Mouse (Mus musculus) layer of hippocampus, adult 11-12 months (tissue): Measurements from ENCODE around the gene Mak.
A peak's percentile ranks its signal among the peaks of the same experiment; 100 is the strongest.

ENCODE experiments used
- DNase-seq: peaks from one replicate; pipeline ENCODE4 v3.0.0; 2022; ENCODE audit warnings: low spot score

The Mak gene

DNA sequence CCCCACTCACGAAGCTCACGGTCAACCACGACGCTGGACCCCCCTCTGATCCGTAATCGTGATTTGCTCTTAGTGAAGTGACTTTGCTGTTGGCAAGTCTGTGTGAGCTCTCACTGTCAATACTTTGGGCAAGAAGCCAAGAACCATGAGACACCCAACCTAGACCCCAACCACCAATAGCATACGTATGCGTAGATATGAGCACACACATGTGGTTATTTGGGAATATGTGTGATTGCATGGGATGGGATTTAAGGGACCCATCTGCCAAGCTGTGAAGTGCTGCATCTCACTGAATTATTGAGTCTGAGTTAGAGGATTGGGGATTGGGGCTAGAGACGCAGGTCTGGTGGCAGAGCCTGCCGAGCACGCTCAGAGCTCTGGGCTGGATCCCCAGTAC lies 7.9 kb downstream of the Mak start:
- no peak for DNase-seq

DNA sequence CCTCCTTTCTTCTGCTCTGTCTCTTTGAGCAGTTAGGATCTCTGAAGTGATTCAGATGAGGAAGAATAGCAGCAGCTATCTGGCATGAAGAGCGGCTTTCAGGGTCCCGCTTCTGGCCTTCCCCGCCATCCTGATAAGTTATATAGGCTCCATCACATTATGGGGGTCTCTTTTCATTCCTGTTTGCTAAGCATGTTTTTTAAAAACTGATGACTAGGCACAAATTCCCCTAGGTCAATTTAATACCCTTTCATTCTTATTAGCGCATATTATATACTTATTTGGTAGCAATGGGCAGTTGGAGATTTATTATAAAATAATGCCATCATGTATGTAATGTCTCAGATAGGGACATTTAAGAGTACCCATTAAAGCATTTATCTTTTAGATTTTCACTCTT lies 11.9 kb downstream of the Mak start:
- DNase-seq = no peak

DNA sequence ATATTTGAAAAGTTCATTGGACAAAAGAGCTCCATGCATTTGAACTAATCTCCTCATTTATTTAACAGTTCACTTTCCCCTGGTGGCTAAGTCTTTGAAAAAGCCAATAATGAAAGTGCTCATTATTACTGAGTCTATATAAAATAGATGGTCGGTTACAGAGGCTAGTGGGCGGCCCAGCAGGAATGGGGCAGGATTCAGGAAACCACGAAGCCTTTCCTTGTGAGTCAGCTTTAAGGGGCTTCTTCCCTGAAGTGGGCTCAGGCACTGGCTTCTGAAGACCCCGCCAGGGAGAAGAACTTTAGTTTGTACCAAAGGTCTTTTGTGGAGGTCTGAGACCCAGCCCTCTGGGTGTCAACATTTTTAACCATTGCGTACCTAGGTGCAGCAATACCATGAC lies 27.5 kb downstream of the Mak start:
- no peak for DNase-seq

DNA sequence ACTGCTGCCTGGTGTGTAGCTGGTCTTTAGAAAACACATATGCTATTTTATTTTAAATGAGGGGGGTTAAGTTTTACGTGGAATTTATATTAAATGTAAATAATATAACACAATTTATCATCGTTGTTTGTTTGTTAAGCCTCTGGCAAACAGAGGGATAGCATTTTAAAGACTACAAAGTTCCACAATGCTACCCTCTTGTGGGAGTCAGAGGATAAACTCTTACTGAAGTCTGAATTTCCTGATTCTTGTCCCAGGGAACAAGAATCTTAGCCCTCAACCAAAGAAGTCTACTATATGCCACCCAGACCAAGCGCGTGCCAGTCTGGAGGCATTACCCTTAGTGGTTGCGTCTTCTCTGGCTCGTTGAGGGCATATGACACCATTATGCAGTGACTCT lies 32.2 kb downstream of the Mak start:
- DNase-seq = no peak

DNA sequence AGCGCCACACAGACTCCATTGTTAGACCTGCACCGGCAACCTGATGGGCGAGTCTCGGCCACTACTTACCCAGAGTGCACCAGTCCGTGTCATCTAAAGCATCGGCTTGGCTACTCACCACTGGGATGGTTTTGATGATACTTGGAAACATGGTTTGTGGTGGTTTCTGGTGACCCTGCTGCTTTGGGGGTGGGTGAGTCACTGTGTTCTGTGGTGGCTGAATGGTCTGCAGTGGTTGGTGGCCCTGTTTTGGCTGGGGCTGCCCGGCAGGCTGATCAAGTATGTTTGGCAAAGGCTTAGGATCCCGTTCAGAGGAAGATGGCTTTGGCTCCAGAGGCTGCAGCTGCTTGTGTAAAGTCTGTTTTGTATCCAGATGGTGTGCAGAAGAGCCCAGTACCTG lies 33.6 kb downstream of the Mak start:
- no peak for DNase-seq

DNA sequence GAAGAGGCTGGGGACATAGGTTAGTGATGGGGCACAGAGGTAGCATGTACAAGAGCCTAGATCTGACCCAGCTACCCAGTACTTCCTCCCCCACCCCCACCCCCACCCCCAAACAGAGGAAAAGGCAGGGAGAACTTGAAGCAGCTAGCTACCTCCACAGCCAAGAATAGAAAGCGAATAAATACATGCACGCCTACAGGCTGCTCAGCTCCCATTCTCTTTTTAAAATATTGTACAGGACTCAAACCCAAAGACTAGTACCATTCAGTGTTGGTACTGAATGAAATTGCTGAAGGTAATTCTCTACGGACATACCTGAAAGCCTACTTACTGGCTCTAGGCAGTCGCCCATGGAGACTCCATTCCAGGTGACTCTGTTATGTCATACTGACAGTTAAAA lies 37.0 kb downstream of the Mak start:
- DNase-seq = no peak

DNA sequence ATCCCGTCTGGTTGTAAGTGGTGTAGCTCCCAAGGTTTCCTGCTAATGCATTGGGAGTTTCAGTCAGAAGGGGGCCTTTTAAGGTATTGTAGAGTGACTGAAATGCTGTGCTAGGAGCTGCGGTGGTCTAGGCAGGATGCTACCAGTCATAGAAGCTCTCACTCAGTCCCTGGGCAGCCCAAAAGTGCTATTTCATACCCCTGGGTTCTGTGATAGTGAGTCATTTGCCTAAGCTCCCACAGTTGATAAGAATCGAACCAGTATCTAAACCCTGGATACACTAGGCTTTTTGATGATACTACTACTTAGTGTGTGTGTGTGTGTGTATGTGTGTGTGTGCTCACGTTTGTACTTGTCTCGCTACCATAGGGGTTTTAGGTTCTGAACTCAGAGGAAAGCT lies 49.4 kb downstream of the Mak start:
- DNase-seq = no peak

DNA sequence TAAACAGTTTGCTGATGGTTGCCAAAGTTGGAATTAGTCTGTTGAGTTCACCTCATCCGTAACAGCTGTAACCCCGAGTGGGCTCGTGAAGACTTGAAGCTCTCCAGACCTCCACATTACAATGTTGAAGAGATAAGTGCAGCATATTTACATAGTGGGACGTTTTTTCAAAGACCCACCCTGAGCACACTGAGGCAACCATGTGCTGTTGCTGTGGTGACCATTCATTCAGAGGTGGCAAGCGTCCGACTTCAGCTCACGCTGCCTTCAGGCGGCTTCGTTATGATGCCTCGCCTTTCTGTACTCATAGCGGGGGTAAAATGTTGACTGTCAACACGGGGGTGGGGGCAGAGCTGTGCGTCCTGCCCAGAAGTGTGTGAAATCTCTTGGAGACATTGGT lies 57.4 kb downstream of the Mak start:
- no peak for DNase-seq

DNA sequence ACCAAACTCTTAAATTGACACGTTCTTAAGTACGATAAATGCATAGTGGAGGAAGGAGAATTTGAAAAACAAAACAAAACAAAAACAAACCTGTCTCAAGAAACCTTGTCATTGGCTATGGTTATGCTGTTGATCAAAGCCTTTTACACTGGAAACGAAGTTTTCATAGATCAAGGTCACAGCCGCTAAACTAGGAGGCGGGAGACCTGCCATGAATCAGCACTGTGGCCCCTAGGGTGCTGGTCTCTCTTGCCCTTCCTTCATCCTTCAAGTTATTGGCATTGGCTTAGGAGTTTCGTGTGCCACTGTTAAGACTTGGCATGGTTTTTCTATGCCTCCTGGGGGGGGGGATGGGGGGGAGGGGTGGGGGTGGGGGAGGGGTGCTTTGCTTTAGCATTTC lies 57.9 kb downstream of the Mak start:
- no peak for DNase-seq

DNA sequence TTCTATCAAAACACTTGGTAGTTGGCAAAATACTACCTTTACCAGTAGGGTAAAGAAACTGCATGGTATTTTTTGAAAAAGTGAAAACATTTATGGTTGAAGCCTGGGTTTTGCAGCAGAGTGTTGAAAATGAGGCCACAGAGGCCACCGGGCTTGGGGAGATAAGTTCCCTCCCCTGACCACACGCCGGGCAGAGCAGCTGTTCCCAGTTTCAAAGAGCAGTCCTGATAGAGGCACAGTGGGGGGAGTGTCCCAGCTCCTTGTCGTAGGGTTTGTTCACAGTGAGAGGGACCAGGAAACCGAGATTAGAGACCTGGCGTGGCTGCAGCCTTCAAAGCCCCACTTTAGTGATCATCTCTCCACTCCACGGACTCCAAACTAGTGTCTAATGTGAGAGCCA lies 59.0 kb downstream of the Mak start:
- DNase-seq = no peak

DNA sequence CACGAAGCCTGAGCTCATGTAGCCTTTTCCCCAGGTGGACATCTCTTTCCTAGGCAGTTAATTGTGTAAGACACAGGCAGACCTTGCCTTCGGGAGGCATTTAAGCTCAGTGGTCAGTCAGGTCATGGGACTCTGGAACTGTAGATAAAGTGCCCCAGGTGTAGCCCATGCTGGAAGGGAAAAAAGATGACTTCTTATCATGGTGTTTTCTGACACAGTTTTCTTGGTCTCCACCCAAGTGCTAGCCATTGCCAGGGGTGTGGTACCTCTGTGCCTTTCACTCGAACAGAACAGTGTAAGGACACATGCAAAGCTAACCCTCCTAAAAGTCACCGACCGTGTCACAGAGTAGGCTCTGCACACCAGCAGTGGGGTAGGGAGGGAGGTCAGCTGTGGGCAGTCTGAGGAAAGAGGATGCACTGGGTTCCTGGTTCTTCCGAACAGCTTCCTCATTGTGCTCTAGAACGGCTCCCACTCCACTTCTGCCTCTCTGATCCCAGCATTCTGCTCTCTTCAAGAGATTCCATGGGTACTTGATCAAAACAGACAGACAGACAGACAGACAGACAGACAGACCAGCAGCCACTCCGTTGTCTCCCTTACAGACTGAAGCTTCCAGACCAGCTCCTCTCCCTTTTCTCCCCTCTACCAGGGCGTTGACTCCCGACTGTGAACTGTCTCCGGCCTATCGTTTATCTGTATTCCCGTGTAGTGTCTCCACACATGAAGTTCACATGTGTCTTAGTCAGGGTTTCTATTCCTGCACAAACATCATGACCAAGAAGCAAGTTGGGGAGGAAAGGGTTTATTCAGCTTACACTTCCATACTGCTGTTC lies 60.5 kb downstream of the Mak start:
- DNase-seq = no peak

DNA sequence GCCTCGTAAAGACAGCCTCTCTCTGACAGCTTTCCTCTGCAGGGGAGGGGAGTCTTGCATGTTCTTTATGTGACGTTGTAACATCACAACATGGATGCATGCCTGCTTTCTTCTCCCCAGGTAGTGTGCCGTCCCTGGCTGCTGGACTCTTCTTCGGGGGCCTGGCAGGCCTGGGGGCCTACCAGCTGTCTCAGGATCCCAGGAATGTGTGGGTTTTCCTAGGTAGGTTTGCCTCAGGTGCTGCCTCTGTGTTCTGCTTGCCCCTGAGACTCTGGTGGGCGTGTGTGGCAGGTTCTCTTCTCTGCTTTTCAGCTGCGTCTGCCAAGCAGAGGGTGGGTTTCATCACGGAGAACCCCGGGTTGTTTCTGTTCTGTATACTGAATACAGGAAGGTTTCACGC lies 61.3 kb downstream of the Mak start:
- DNase-seq = no peak

DNA sequence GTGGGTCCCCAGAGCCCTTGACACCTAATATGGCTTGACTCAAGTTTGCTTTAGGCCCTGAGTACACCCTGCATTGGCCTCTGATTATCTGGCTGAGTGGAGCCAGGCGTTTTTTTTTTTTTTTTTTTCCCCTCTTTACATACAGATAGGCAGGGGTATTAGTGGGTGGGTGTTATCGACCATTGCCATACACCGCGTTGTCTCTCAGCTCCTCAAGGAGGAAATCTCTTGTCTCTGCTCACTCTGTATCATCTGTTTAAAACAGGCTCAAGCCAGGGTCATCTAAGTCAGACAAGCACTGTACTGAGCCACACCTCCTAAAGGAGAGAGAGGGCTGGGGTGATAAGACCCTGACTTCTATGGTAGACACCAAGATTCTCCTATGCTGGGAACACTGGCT lies 61.7 kb downstream of the Mak start:
- DNase-seq = no peak

DNA sequence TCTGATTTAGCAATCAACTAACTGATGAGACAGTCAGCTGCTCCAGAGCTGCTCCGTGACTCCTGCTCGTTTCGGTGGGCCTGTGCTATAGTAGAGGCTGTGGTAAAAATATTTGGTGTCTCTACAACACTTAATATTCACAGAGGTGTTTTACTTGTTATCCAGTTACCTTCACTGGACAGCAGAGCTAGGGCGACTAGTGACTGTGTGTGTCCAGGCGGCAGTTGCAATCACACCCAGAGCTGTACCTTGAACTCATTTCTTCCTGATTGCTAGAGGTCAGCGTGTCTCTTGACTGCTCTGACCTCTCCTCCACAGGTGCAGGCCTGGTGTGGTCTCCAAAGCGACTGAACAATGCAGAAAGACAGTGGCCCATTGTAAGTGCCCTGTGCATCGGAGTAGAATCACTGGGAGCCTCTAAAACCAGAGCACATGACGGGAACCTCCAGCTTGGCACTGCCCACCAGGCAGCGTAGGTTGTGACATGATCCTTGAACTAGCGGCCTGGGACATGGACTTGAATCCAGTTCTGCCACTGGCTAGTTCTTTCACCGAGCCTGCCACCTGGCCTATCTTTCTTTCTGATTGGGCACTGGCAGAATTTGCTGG lies 62.6 kb downstream of the Mak start:
- DNase-seq = no peak

DNA sequence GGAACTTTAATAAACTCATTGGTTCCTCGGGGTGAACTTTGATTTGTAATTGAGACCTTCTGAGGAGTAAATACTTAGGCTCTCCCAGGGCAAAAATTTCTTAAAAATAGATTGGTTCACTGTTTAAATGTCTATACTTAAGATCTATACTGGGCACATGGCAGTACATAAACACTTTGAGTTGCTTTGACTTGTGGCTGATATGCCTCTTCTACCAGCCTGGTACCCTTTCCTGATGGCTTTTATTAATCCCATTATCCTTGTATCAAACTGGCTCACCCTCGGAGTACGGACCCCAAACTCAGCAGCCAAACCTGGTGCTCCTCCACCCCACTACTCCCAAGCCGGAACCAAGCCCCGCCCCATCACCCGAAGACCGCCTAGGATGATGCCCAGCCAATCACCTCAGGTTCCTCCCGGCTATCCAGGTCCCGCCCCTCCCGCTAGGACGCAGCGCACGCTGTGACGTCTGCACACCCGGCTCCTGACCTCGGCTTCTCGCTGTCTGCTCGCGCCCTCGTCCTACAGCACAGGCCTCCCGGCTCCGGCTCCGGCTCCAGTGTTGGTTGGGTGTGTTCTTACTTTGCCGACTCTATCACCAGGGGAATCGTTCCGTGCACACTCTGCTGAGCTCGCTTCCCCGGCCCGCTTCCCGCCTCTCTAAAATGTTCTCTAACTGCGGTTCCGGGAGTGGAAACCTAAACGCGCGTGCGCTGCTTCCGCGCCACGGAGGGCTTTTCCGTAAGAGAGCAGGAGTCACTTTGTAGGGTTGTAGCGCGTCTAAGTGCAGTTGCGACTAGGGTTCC lies 63.5 kb downstream of the Mak start, which contains the start of gene Tmem14c:
Gene Tmem14c (plus strand): TSS at position 464 of the 806 bp plus-strand sequence.
- DNase-seq = peak; percentile 92

DNA sequence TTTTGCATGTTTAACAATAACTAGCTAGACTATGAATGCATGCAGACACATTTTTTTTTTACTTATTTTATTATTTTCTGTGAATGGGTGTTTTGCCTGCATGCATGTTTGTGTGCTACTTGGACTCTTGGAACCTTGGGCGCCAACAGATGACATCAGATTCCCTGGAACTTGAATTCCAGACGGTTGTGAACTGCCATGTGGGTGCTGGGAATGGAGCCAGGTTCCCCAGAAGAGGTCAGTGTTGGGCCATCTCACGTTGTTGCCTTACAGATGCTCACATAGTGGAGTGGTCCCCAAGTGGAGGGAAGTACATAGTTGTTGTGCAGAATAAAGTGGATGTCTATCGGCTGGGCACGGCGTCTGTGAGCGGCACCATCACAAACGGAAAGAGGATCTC lies 70.6 kb downstream of the Mak start:
- DNase-seq = no peak

DNA sequence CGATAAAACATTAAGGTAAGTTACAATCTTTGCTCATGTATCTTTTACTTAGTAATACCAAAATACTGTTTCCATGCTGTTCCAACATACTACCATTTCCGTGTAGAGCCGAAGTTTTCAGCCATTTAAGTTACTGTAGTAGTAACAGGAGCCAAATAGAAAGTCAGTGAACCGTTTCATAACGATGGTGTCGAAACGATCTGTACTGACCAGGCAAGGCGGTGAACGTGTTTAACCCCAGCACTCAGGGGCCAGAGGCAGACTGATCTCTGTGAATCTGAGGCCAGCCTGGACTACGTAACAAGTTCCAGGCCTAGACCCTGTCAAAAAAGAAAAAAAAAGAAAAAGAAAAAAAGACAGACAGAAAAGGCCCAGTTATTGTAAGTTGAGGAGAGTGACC lies 71.2 kb downstream of the Mak start:
- DNase-seq = no peak

DNA sequence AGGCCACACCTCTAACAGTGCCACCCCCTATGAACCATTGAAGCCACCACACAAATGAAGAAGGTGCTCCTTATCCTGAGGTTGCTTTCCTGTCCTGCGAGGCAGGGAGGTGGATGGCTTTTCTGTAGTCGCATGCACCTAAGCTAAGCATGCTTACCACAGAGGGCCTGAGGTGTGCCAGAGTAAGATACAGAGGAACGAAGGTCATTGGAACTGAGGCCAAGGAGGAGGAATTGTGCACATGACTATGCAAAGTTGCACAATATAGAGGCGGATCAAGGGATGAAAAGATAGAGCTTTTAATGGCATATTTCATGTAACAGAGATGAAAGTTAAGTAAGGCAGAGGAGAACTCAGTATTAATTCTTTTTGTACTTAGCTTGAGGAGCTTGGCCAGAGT lies 73.3 kb downstream of the Mak start:
- DNase-seq = no peak

DNA sequence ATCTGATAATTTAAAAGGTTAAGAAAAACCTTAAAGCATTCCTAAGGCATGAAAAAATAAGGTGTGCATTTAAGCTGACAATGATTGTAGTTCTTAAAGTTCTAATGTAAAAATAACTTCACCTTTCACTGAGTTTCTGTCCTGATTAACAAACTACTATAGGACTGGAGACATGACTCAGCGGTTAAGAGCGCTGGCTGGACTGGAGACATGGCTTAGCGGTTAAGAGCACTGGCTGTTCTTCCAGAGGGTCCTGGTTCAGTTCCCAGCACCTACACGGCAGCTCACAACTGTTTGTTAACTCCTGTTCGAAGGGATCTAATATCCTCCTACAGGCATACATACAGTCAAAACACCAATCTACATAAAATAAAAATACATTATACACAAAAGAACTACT lies 77.5 kb downstream of the Mak start:
- no peak for DNase-seq

DNA sequence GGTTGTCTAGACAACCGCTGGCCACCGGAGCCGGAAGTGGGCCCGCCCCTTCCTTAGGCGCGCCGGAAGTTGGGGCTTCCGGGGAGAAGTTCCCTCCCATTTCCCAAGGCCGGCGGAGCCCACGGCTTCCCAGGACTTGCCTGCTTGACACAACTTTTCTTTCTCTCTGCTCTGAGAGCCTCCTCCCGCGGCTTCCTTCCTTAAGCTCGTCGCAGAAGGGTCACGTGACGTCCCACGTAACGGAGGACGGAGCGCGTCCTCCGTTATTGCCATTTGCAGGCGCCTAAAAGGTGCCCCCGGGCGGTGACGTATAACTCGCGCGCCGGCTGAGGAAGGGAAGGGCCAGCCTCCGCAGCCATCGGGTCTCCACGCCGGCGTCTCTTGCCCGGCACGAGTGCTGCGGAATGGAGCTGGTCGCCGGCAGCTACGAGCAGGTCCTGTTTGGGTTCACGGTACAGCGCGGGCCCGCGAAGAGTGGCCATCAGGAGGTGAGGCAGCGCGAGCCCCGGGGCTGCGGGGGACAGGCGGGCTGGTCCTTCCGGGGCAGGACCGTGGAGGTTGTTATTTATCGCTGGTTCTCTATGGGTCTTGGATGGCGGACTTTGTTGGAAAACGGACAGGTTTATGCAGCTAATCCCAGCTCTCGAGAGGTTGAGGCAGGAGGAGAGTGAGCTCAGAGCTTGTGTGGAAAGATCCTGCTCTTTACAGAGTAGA lies 78.4 kb downstream of the Mak start, which contains the start of gene Pak1ip1:
Gene Pak1ip1 (plus strand): TSS at position 98 of the 714 bp plus-strand sequence.
- DNase-seq = peak; percentile 93

DNA sequence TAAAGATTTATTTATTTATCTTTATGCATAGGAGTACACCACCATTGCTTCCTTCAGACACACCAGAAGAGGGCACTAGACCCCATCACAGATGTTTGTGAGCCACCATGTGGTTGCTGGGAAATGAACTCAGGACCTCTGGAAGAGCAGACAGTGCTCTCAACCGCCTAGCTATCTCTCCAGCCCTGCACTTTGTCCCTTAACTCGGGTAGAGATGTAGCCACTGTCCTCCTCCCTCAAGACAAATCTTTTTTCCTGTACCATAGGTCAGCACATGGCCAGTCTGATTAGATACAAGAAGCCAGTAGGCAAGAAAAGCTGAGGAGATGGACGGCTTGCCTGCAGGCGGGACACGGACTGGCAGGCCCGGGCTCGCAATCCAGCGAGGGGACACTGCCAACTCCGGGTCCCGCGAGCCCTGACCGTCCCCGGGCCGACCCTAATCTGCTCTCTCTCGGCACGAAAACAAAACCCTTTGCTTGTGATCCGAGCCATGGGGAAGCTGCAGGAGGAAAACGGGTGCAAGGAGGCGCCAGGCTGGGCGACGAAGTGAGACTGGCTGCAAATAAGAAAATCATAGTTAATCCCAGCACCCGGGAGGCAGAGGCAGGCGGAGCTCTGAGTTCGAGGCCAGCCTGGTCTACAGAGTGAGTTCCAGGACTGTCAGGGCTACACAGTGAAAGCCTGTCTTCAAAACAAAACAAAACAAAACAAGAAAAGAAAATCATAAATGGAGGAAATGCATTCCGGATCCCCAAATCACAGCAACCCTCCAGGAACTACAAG lies 79.2 kb downstream of the Mak start:
- no peak for DNase-seq
